Mouse (Mus musculus) neural tube, embryonic 11.5 days (tissue): ENCODE data around the gene D930007J09Rik. TPM values are rescaled to one million over a fixed set of nuclear protein-coding genes. Genes with fewer than 3 reads are reported as not detected.

ENCODE experiments used
- ATAC-seq: fragments of 200-750 bp; cut with Nextera tagmentation; 2 replicates; pipeline ENCODE4 v1.8.0; 2017; ENCODE audit warnings: moderate number of reproducible peaks, mild to moderate bottlenecking, moderate TSS enrichment, moderate library complexity; ENCODE audit not compliant: insufficient read depth, low FRiP score, low TSS enrichment
- DNase-seq: peaks from one replicate; pipeline ENCODE4 v3.0.0-alpha.2; 2015; ENCODE audit warnings: low spot score
- H3K27ac ChIP-seq: fragments of 300-500 bp; sonication (generic); 2 replicates; pipeline ENCODE4 v1.5.1; 2014; ENCODE audit warnings: low read depth, mild to moderate bottlenecking, low read length
- H3K27me3 ChIP-seq: fragments of 300-500 bp; sonication (generic); 2 replicates; pipeline ENCODE4 v1.6.1; 2014; ENCODE audit warnings: mild to moderate bottlenecking, low read length, mixed read lengths; ENCODE audit not compliant: control insufficient read depth, insufficient read depth
- H3K36me3 ChIP-seq: fragments of 300-500 bp; sonication (generic); 2 replicates; pipeline ENCODE4 v1.6.1; 2014; ENCODE audit warnings: mild to moderate bottlenecking, low read length, moderate library complexity, mixed read lengths; ENCODE audit not compliant: control insufficient read depth, insufficient read depth
- H3K4me1 ChIP-seq: fragments of 300-500 bp; sonication (generic); 2 replicates; pipeline ENCODE4 v1.6.1; 2014; ENCODE audit warnings: low read length, mixed read lengths; ENCODE audit not compliant: control insufficient read depth, insufficient read depth
- H3K4me2 ChIP-seq: fragments of 300-500 bp; sonication (generic); 2 replicates; pipeline ENCODE4 v1.6.1; 2014; ENCODE audit warnings: low read depth, mild to moderate bottlenecking, moderate library complexity
- H3K4me3 ChIP-seq: fragments of 300-500 bp; sonication (generic); 2 replicates; pipeline ENCODE4 v1.5.1; 2014; ENCODE audit warnings: low read depth, low read length
- H3K9ac ChIP-seq: fragments of 300-500 bp; sonication (generic); 2 replicates; pipeline ENCODE4 v1.6.1; 2014; ENCODE audit warnings: mild to moderate bottlenecking, low read length
- H3K9me3 ChIP-seq: fragments of 300-500 bp; sonication (generic); 2 replicates; pipeline ENCODE4 v1.6.1; 2016; ENCODE audit warnings: low read length; ENCODE audit not compliant: control insufficient read depth
- WGBS: fragments of 180-500 bp; shearing (Covaris S2); extraction: QIAGEN DNeasy Blood & Tissue Kit; methylation state at CpG from one replicate; pipeline ENCODE4 v1.1.7; 2014; 5-methylcytosine and 5-hydroxymethylcytosine counted together
- polyA plus RNA-seq: library from polyadenylated mRNA; unstranded; fragments of >200 nt; fragmentation: Nextera tagmentation; extraction: Ambion mirVana; gene quantifications from 2 replicates; pipeline ENCODE4 v1.2.1, GENCODE M21; 2014

The D930007J09Rik gene
- polyA plus RNA-seq, 1 experiment from 2014 or later = not detected

- under 1% methylated on average over 51 of the region's 51 CpGs for WGBS
- peak; percentile 98 for ATAC-seq
- peak within 1 kb of the TSS; percentile 80 for H3K4me2 ChIP-seq
- H3K9ac ChIP-seq = peak within 1 kb of the TSS; percentile 79
- H3K9me3 ChIP-seq = no peaks in the 10 kb centered on the region
- peak; percentile 98 for DNase-seq
- H3K4me1 ChIP-seq = no peaks in the 10 kb centered on the region
- peak within 1 kb of the TSS; percentile 36 for H3K27ac ChIP-seq
- peak within 1 kb of the TSS; percentile 77 for H3K4me3 ChIP-seq
- H3K27me3 ChIP-seq = no peaks in the 10 kb centered on the region
- peaks cover 2% of the 10 kb centered on the region; the same call in 1 of the 2 replicates for H3K36me3 ChIP-seq
These were observed 892 bp downstream of the D930007J09Rik start, which contains the start of gene Wrnip1 for GRCm38 (mm10) chr13:32801693-32802221. Gene Wrnip1 (plus strand): TSS chr13:32802038.

GRCm38 (mm10) chr13:32800859-32801258 is 1.8 kb downstream of the D930007J09Rik start:
- peak overlapping the region; percentile 33 for H3K4me2 ChIP-seq
- H3K27me3 ChIP-seq = no peaks in the 10 kb centered on the region
- DNase-seq (no peak), ATAC-seq (no peak)
- no peak overlapping the region for H3K27ac ChIP-seq
- H3K9me3 ChIP-seq = no peaks in the 10 kb centered on the region
- H3K9ac ChIP-seq = no peak overlapping the region
- no peaks in the 10 kb centered on the region for H3K36me3 ChIP-seq
- H3K4me3 ChIP-seq = no peak overlapping the region
- no peaks in the 10 kb centered on the region for H3K4me1 ChIP-seq

GRCm38 (mm10) chr13:32799131-32799530 is 3.5 kb downstream of the D930007J09Rik start:
- ATAC-seq = no peak

GRCm38 (mm10) chr13:32797085-32797484 is 5.6 kb downstream of the D930007J09Rik start:
- Histone ChIP-seq H3K4me3 (no peak overlapping the region), H3K9ac (no peak overlapping the region), H3K36me3 (no peaks in the 10 kb centered on the region), H3K27ac (no peak overlapping the region), H3K9me3 (no peaks in the 10 kb centered on the region), H3K4me2 (no peak overlapping the region), H3K27me3 (no peaks in the 10 kb centered on the region), H3K4me1 (no peaks in the 10 kb centered on the region)
- WGBS = 66% methylated on average over 1 of the region's 1 CpGs
- DNase-seq (no peak), ATAC-seq (no peak)

More at GRCm38 (mm10) chr13:32799131-32799530, 3.5 kb downstream of the D930007J09Rik start:
- Histone ChIP-seq H3K36me3 (no peaks in the 10 kb centered on the region), H3K4me2 (no peak overlapping the region), H3K27ac (no peak overlapping the region), H3K27me3 (no peaks in the 10 kb centered on the region), H3K4me3 (no peak overlapping the region), H3K4me1 (no peaks in the 10 kb centered on the region), H3K9me3 (no peaks in the 10 kb centered on the region), H3K9ac (no peak overlapping the region)
- WGBS = 75% methylated on average over 2 of the region's 2 CpGs
- no peak for DNase-seq

- Histone ChIP-seq H3K9me3 (no peaks in the 10 kb centered on the region), H3K4me1 (no peaks in the 10 kb centered on the region), H3K27me3 (no peaks in the 10 kb centered on the region), H3K36me3 (no peaks in the 10 kb centered on the region), H3K27ac (no peak overlapping the region), H3K4me2 (no peak overlapping the region), H3K4me3 (no peak overlapping the region), H3K9ac (no peak overlapping the region)
- no peak for DNase-seq
- 92% methylated on average over 5 of the region's 5 CpGs for WGBS
- ATAC-seq = no peak
These were observed 7.5 kb downstream of the D930007J09Rik start for GRCm38 (mm10) chr13:32795166-32795565.

GRCm38 (mm10) chr13:32794619-32795018 is 8.0 kb downstream of the D930007J09Rik start:
- H3K4me1 ChIP-seq = no peaks in the 10 kb centered on the region
- no peaks in the 10 kb centered on the region for H3K9me3 ChIP-seq
- 75% methylated on average over 2 of the region's 2 CpGs for WGBS
- H3K27ac ChIP-seq = no peak overlapping the region
- no peaks in the 10 kb centered on the region for H3K36me3 ChIP-seq
- H3K4me2 ChIP-seq = no peak overlapping the region
- no peak for ATAC-seq
- DNase-seq = no peak
- no peaks in the 10 kb centered on the region for H3K27me3 ChIP-seq
- H3K9ac ChIP-seq = no peak overlapping the region
- H3K4me3 ChIP-seq = no peak overlapping the region

- H3K36me3 ChIP-seq = no peaks in the 10 kb centered on the region
- ATAC-seq (no peak), DNase-seq (no peak)
- H3K9ac ChIP-seq = no peak overlapping the region
- no peak overlapping the region for H3K4me2 ChIP-seq
- H3K27me3 ChIP-seq = no peaks in the 10 kb centered on the region
- WGBS = 77% methylated on average over 4 of the region's 4 CpGs
- no peaks in the 10 kb centered on the region for H3K4me1 ChIP-seq
- H3K9me3 ChIP-seq = no peaks in the 10 kb centered on the region
- no peak overlapping the region for H3K4me3 ChIP-seq
- no peak overlapping the region for H3K27ac ChIP-seq
These were observed 12.9 kb downstream of the D930007J09Rik start for GRCm38 (mm10) chr13:32789781-32790180.

GRCm38 (mm10) chr13:32787584-32787983 is 15.1 kb downstream of the D930007J09Rik start:
- DNase-seq = no peak
- Histone ChIP-seq H3K9me3 (no peaks in the 10 kb centered on the region), H3K4me2 (no peak overlapping the region), H3K27me3 (no peaks in the 10 kb centered on the region), H3K9ac (no peak overlapping the region), H3K36me3 (no peaks in the 10 kb centered on the region), H3K4me1 (no peaks in the 10 kb centered on the region), H3K4me3 (no peak overlapping the region), H3K27ac (no peak overlapping the region)
- WGBS = 82% methylated on average over 2 of the region's 2 CpGs
- no peak for ATAC-seq

GRCm38 (mm10) chr13:32783816-32784215 is 18.8 kb downstream of the D930007J09Rik start, which contains the start of gene Mylk4:
Gene Mylk4 (minus strand): TSS chr13:32783954.
- H3K4me1 ChIP-seq = no peaks in the 10 kb centered on the region
- H3K9ac ChIP-seq = no peak within 1 kb of the TSS
- DNase-seq (no peak), ATAC-seq (no peak)
- no peaks in the 10 kb centered on the region for H3K36me3 ChIP-seq
- no peak within 1 kb of the TSS for H3K4me3 ChIP-seq
- H3K9me3 ChIP-seq = no peaks in the 10 kb centered on the region
- no peak within 1 kb of the TSS for H3K4me2 ChIP-seq
- 89% methylated on average over 8 of the region's 8 CpGs for WGBS
- H3K27me3 ChIP-seq = no peaks in the 10 kb centered on the region
- H3K27ac ChIP-seq = no peak within 1 kb of the TSS
